Mouse (Mus musculus): ENCODE results near the gene Rinl. TPM values are rescaled to one million over a fixed set of nuclear protein-coding genes. Genes with fewer than 3 reads are reported as not detected.

The Rinl gene
- polyA plus RNA-seq, 1 experiment from 2014 or later: 2.7 TPM

GRCm38 (mm10) chr7:28833723-28834347 lies 45.1 kb downstream of the Rinl start, which contains the start of gene Lgals4:
Gene Lgals4 (plus strand): TSS chr7:28833854.
- Histone ChIP-seq H3K4me1 (replicated peaks; ENCODE audit: control insufficient read depth, insufficient read depth, low read length) (no peaks in the 10 kb centered on the region), H3K4me2 (replicated peaks) (no peak within 1 kb of the TSS), H3K9me3 (ENCODE audit: control insufficient read depth, low read length) (no peaks in the 10 kb centered on the region), H3K36me3 (replicated peaks; ENCODE audit: control insufficient read depth, insufficient read depth) (peaks cover 12% of the 10 kb centered on the region; the same call in 1 of the 2 replicates), H3K27ac (no peak within 1 kb of the TSS), H3K4me3 (replicated peaks; ENCODE audit: low read length) (no peak within 1 kb of the TSS), H3K27me3 (ENCODE audit: control insufficient read depth, insufficient read depth, low read length) (no peaks in the 10 kb centered on the region), H3K9ac (no peak within 1 kb of the TSS)
- DNase-seq (ENCODE audit: low spot score) (no peak), ATAC-seq (ENCODE audit: low FRiP score) (no peak)
- 86% methylated on average over 6 of the region's 6 CpGs for WGBS

- H3K36me3 ChIP-seq (replicated peaks; ENCODE audit: control insufficient read depth, insufficient read depth): peaks cover 2% of the 10 kb centered on the region; the same call in 1 of the 2 replicates
- WGBS: 82% methylated on average over 5 of the region's 5 CpGs
- no peak overlapping the region for H3K9ac ChIP-seq
- ATAC-seq (ENCODE audit: low FRiP score) (no peak), DNase-seq (ENCODE audit: low spot score) (no peak)
- no peak overlapping the region for H3K4me3 ChIP-seq (replicated peaks; ENCODE audit: low read length)
- H3K27ac ChIP-seq: no peak overlapping the region
- H3K27me3 ChIP-seq (ENCODE audit: control insufficient read depth, insufficient read depth, low read length): no peaks in the 10 kb centered on the region
- no peak overlapping the region for H3K4me2 ChIP-seq (replicated peaks)
- no peaks in the 10 kb centered on the region for H3K4me1 ChIP-seq (replicated peaks; ENCODE audit: control insufficient read depth, insufficient read depth, low read length)
- no peaks in the 10 kb centered on the region for H3K9me3 ChIP-seq (ENCODE audit: control insufficient read depth, low read length)
These were observed 48.2 kb downstream of the Rinl start for GRCm38 (mm10) chr7:28836936-28837335.

DNA sequence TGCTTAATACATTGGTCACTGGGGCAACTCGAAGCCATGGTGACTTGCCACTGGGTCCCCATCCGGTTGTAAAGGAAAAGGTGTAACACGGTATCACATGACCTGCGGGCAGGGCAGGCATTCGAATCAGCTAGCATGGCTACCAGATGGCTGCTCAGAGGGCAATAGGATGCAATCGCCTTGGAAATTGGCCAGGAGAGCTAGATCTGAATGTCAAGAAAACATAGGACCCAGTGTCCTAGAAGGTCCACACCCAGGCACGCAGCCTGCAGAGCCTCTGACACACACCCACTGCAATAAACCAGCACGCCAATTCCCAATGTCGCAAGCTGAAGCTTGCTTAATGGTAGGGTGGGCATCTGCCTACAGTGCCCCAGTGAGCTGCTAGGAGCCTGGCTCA lies 49.6 kb downstream of the Rinl start:
- Histone ChIP-seq H3K4me3 (replicated peaks; ENCODE audit: low read length) (no peak overlapping the region), H3K27me3 (ENCODE audit: control insufficient read depth, insufficient read depth, low read length) (no peaks in the 10 kb centered on the region), H3K9ac (no peak overlapping the region), H3K9me3 (ENCODE audit: control insufficient read depth, low read length) (no peaks in the 10 kb centered on the region), H3K27ac (no peak overlapping the region), H3K36me3 (replicated peaks; ENCODE audit: control insufficient read depth, insufficient read depth) (no peaks in the 10 kb centered on the region), H3K4me2 (replicated peaks) (no peak overlapping the region), H3K4me1 (replicated peaks; ENCODE audit: control insufficient read depth, insufficient read depth, low read length) (no peaks in the 10 kb centered on the region)
- ATAC-seq (ENCODE audit: low FRiP score) (no peak), DNase-seq (ENCODE audit: low spot score) (no peak)
- WGBS: 80% methylated on average over 9 of the region's 9 CpGs

DNA sequence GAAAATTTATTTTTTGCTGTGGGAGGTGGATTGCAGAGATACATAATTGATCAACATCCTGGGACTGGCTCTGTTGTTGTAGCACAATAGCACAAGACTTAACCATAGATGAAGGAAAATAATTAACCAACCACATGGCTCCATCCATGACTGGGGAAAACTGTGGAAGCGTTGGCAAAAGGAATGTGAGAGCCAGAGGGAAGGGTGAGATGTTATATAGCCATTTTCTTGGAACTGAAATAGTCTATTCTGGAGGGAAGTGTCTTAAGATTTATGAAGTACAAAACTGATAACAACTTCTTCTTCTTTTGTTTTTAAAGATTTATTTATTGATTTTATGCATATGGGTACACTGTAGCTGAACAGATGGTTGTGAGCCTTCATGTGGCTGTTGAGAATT lies 58.5 kb downstream of the Rinl start:
- no peak overlapping the region for H3K27ac ChIP-seq
- H3K36me3 ChIP-seq (replicated peaks; ENCODE audit: control insufficient read depth, insufficient read depth): no peaks in the 10 kb centered on the region
- no peak overlapping the region for H3K9ac ChIP-seq
- DNase-seq (ENCODE audit: low spot score) (no peak), ATAC-seq (ENCODE audit: low FRiP score) (no peak)
- 77% methylated on average over 1 of the region's 1 CpGs for WGBS
- no peaks in the 10 kb centered on the region for H3K27me3 ChIP-seq (ENCODE audit: control insufficient read depth, insufficient read depth, low read length)
- no peak overlapping the region for H3K4me2 ChIP-seq (replicated peaks)
- H3K4me3 ChIP-seq (replicated peaks; ENCODE audit: low read length): no peak overlapping the region
- no peaks in the 10 kb centered on the region for H3K9me3 ChIP-seq (ENCODE audit: control insufficient read depth, low read length)
- no peaks in the 10 kb centered on the region for H3K4me1 ChIP-seq (replicated peaks; ENCODE audit: control insufficient read depth, insufficient read depth, low read length)

Other genes starting within 250 kb of the Rinl start
- not detected in 2 replicates for gene Sycn, start 248.1 kb upstream of the Rinl start, polyA plus RNA-seq (2014; fragmentation: Nextera tagmentation; extraction: Ambion mirVana)
- 0.12 and 0.13 TPM in 2 replicates for gene Nccrp1, start 241.7 kb upstream of the Rinl start, polyA plus RNA-seq (2014; fragmentation: Nextera tagmentation; extraction: Ambion mirVana)
- gene Samd4b, start 190.8 kb upstream of the Rinl start, polyA plus RNA-seq (2014; fragmentation: Nextera tagmentation; extraction: Ambion mirVana): 26.8 and 27.6 TPM in 2 replicates
- 13.2 and 14.2 TPM in 2 replicates for gene Pak4, start 190.8 kb upstream of the Rinl start, polyA plus RNA-seq (2014; fragmentation: Nextera tagmentation; extraction: Ambion mirVana)
- 0.33 and 0.51 TPM in 2 replicates for gene Acp7, start 157.6 kb upstream of the Rinl start, polyA plus RNA-seq (2014; fragmentation: Nextera tagmentation; extraction: Ambion mirVana)
- 8.5 and 11.5 TPM in 2 replicates for gene Fbxo27, start 96.1 kb upstream of the Rinl start, polyA plus RNA-seq (2014; fragmentation: Nextera tagmentation; extraction: Ambion mirVana)
- 2.3 TPM in 2 replicates for gene Fbxo17, start 72.2 kb upstream of the Rinl start, polyA plus RNA-seq (2014; fragmentation: Nextera tagmentation; extraction: Ambion mirVana)
- gene Mrps12, start 47.1 kb upstream of the Rinl start, polyA plus RNA-seq (2014; fragmentation: Nextera tagmentation; extraction: Ambion mirVana): 113 and 118 TPM in 2 replicates
- gene Sars2, start 47.0 kb upstream of the Rinl start, polyA plus RNA-seq (2014; fragmentation: Nextera tagmentation; extraction: Ambion mirVana): 16.6 and 18.2 TPM in 2 replicates
- 0.33 and 0.65 TPM in 2 replicates for gene Ccer2, start 32.8 kb upstream of the Rinl start, polyA plus RNA-seq (2014; fragmentation: Nextera tagmentation; extraction: Ambion mirVana)
- gene Sirt2, start 22.2 kb upstream of the Rinl start, polyA plus RNA-seq (2014; fragmentation: Nextera tagmentation; extraction: Ambion mirVana): 106 and 113 TPM in 2 replicates
- 62.9 and 68.8 TPM in 2 replicates for gene Nfkbib, start 21.5 kb upstream of the Rinl start, polyA plus RNA-seq (2014; fragmentation: Nextera tagmentation; extraction: Ambion mirVana)
- gene Hnrnpl, start 19.6 kb downstream of the Rinl start, polyA plus RNA-seq (2014; fragmentation: Nextera tagmentation; extraction: Ambion mirVana): 142 and 150 TPM in 2 replicates
- gene Ech1, start 36.2 kb downstream of the Rinl start, polyA plus RNA-seq (2014; fragmentation: Nextera tagmentation; extraction: Ambion mirVana): 92.6 and 99.0 TPM in 2 replicates
- gene Lgals4, start 44.9 kb downstream of the Rinl start, polyA plus RNA-seq (2014; fragmentation: Nextera tagmentation; extraction: Ambion mirVana): 2.8 and 3.2 TPM in 2 replicates
- 2.9 and 3.0 TPM in 2 replicates for gene Lgals7, start 74.9 kb downstream of the Rinl start, polyA plus RNA-seq (2014; fragmentation: Nextera tagmentation; extraction: Ambion mirVana)
- gene Capn12, start 92.5 kb downstream of the Rinl start, polyA plus RNA-seq (2014; fragmentation: Nextera tagmentation; extraction: Ambion mirVana): 0.09 and 0.24 TPM in 2 replicates
- gene Actn4, start 173.4 kb downstream of the Rinl start, polyA plus RNA-seq (2014; fragmentation: Nextera tagmentation; extraction: Ambion mirVana): 133 and 147 TPM in 2 replicates
- 291 and 321 TPM in 2 replicates for gene Eif3k, start 192.9 kb downstream of the Rinl start, polyA plus RNA-seq (2014; fragmentation: Nextera tagmentation; extraction: Ambion mirVana)
- gene Map4k1, start 193.1 kb downstream of the Rinl start, polyA plus RNA-seq (2014; fragmentation: Nextera tagmentation; extraction: Ambion mirVana): 8.6 and 10.4 TPM in 2 replicates